Mouse (Mus musculus): ENCODE data around the gene Vmn1r64. TPM values are rescaled to one million over a fixed set of nuclear protein-coding genes. Genes with fewer than 3 reads are reported as not detected.
"Not testable (repeated sequence)": the region's sequence is repeated elsewhere in the genome, so short reads cannot be mapped to it uniquely, and the experiment has no call there.

The Vmn1r64 gene
- polyA plus RNA-seq (2016; fragmentation: Nextera tagmentation; extraction: Ambion mirVana) = not detected in 2 replicates

- Histone ChIP-seq H3K27ac (no peak within 1 kb of the TSS), H3K9ac (no peak within 1 kb of the TSS), H3K4me3 (replicated peaks) (no peak within 1 kb of the TSS), H3K27me3 (no peaks in the 10 kb centered on the region), H3K4me2 (no peak within 1 kb of the TSS), H3K4me1 (no peaks in the 10 kb centered on the region), H3K9me3 (peaks cover 30% of the 10 kb centered on the region), H3K36me3 (replicated peaks) (no peaks in the 10 kb centered on the region)
- no peak for ATAC-seq (ENCODE audit: low FRiP score)
These were observed at the start of gene Vmn1r64 for GRCm38 (mm10) chr7:5884442-5884841. Vmn1r64 (minus strand) TSS chr7:5884542.

- peaks cover 50% of the 10 kb centered on the region for H3K9me3 ChIP-seq
- no peak overlapping the region for H3K9ac ChIP-seq
- 88% methylated on average over 4 of the region's 4 CpGs for WGBS
- H3K4me1 ChIP-seq = no peaks in the 10 kb centered on the region
- no peak overlapping the region for H3K4me3 ChIP-seq (replicated peaks)
- no peak for ATAC-seq (ENCODE audit: low FRiP score)
- H3K4me2 ChIP-seq = no peak overlapping the region
- no peak overlapping the region for H3K27ac ChIP-seq
- no peaks in the 10 kb centered on the region for H3K36me3 ChIP-seq (replicated peaks)
- H3K27me3 ChIP-seq = no peaks in the 10 kb centered on the region
These were observed 14.9 kb upstream of the Vmn1r64 start for GRCm38 (mm10) chr7:5899238-5899637.

- not testable (repeated sequence) for H3K27ac ChIP-seq; H3K4me1 ChIP-seq; ATAC-seq (ENCODE audit: low FRiP score); H3K36me3 ChIP-seq (replicated peaks); H3K4me2 ChIP-seq; H3K9ac ChIP-seq; H3K4me3 ChIP-seq (replicated peaks); H3K27me3 ChIP-seq
- WGBS = 84% methylated on average over 2 of the region's 2 CpGs
- H3K9me3 ChIP-seq = peaks cover 51% of the 10 kb centered on the region
These were observed 12.9 kb upstream of the Vmn1r64 start for GRCm38 (mm10) chr7:5897245-5897644.

Other genes with a start within 250 kb of the Vmn1r64 start
- not detected in 2 replicates for gene Vmn1r62, start 210.9 kb downstream of the Vmn1r64 start, polyA plus RNA-seq (2016; fragmentation: Nextera tagmentation; extraction: Ambion mirVana)
- not detected in 2 replicates for gene Vmn1r63, start 79.1 kb downstream of the Vmn1r64 start, polyA plus RNA-seq (2016; fragmentation: Nextera tagmentation; extraction: Ambion mirVana)
- not detected in 2 replicates for gene Vmn1r65, start 126.5 kb upstream of the Vmn1r64 start, polyA plus RNA-seq (2016; fragmentation: Nextera tagmentation; extraction: Ambion mirVana)
- gene Nlrp4c, start 160.6 kb upstream of the Vmn1r64 start, polyA plus RNA-seq (2016; fragmentation: Nextera tagmentation; extraction: Ambion mirVana) = not detected in 2 replicates

Measured in forebrain, embryonic 12.5 days (tissue).